Mouse (Mus musculus): ENCODE measurements at regions not wholly inside any gene's neighbourhood (a gene's known extent, or its start where the extent isn't known, plus 50 kb on each side); places are given as distances from the start of the nearest gene placed in this dataset.
A peak's percentile ranks its signal among the peaks of the same experiment; 100 is the strongest.

GRCm38 (mm10) chr10:66901873-66902272, 194.1 kb upstream of the Jmjd1c start:
- TF ChIP-seq POLR2A (IDR thresholded peaks at IDR 0.05; ENCODE audit: low read depth, low read length) (no peak), CTCF (IDR thresholded peaks at IDR 0.05; ENCODE audit: extremely low read depth, insufficient read depth, insufficient read length, insufficient replicate concordance) (no peak)
- peaks cover 2% of the 10 kb centered on the region; the same call in 1 of the 2 replicates for H3K4me1 ChIP-seq (ENCODE audit: control insufficient read depth, insufficient read depth, insufficient read length)
- WGBS: 38% methylated on average over 9 of the region's 9 CpGs

GRCm38 (mm10) chr10:66904552-66905367, 191.2 kb upstream of the Jmjd1c start:
- TF ChIP-seq CTCF (IDR thresholded peaks at IDR 0.05; ENCODE audit: extremely low read depth, insufficient read depth, insufficient read length, insufficient replicate concordance) (no peak), POLR2A (IDR thresholded peaks at IDR 0.05; ENCODE audit: low read depth, low read length) (no peak)
- H3K27ac ChIP-seq (ENCODE audit: insufficient read depth, low read length): no peak overlapping the region
- 58% methylated on average over 10 of the region's 10 CpGs for WGBS
- no peaks in the 10 kb centered on the region for H3K27me3 ChIP-seq (ENCODE audit: control insufficient read depth, insufficient read depth, low read length)
- no peaks in the 10 kb centered on the region for H3K36me3 ChIP-seq (ENCODE audit: control insufficient read depth, insufficient read depth, low read length)
- peaks cover 2% of the 10 kb centered on the region; the same call in 1 of the 2 replicates for H3K4me1 ChIP-seq (ENCODE audit: control insufficient read depth, insufficient read depth, insufficient read length)
- DNase-seq (ENCODE audit: low read depth in 1 of 2, low spot score in 2 of 2): no peak
- no peak overlapping the region for H3K4me3 ChIP-seq (ENCODE audit: extremely low read depth, insufficient read depth, insufficient read length)

More at GRCm38 (mm10) chr10:66901873-66902272, 194.1 kb upstream of the Jmjd1c start:
- Histone ChIP-seq H3K36me3 (ENCODE audit: control insufficient read depth, insufficient read depth, low read length) (no peaks in the 10 kb centered on the region), H3K27me3 (ENCODE audit: control insufficient read depth, insufficient read depth, low read length) (no peaks in the 10 kb centered on the region), H3K27ac (ENCODE audit: insufficient read depth, low read length) (no peak overlapping the region), H3K4me3 (ENCODE audit: extremely low read depth, insufficient read depth, insufficient read length) (no peak overlapping the region)
- DNase-seq (ENCODE audit: low read depth in 1 of 2, low spot score in 2 of 2): no peak

GRCm38 (mm10) chr10:66907842-66908241, 188.1 kb upstream of the Jmjd1c start:
- TF ChIP-seq CTCF (IDR thresholded peaks at IDR 0.05; ENCODE audit: extremely low read depth, insufficient read depth, insufficient read length, insufficient replicate concordance) (no peak), POLR2A (IDR thresholded peaks at IDR 0.05; ENCODE audit: low read depth, low read length) (no peak)
- no peak for DNase-seq (ENCODE audit: low read depth in 1 of 2, low spot score in 2 of 2)
- 79% methylated on average over 4 of the region's 4 CpGs for WGBS
- peaks cover 7% of the 10 kb centered on the region; the same call in 1 of the 2 replicates for H3K4me1 ChIP-seq (ENCODE audit: control insufficient read depth, insufficient read depth, insufficient read length)
- no peak overlapping the region for H3K4me3 ChIP-seq (ENCODE audit: extremely low read depth, insufficient read depth, insufficient read length)
- no peaks in the 10 kb centered on the region for H3K36me3 ChIP-seq (ENCODE audit: control insufficient read depth, insufficient read depth, low read length)
- no peaks in the 10 kb centered on the region for H3K27me3 ChIP-seq (ENCODE audit: control insufficient read depth, insufficient read depth, low read length)
- no peak overlapping the region for H3K27ac ChIP-seq (ENCODE audit: insufficient read depth, low read length)

- Histone ChIP-seq H3K27ac (ENCODE audit: insufficient read depth, low read length) (no peak overlapping the region), H3K27me3 (ENCODE audit: control insufficient read depth, insufficient read depth, low read length) (no peaks in the 10 kb centered on the region), H3K36me3 (ENCODE audit: control insufficient read depth, insufficient read depth, low read length) (no peaks in the 10 kb centered on the region), H3K4me3 (ENCODE audit: extremely low read depth, insufficient read depth, insufficient read length) (no peak overlapping the region), H3K4me1 (ENCODE audit: control insufficient read depth, insufficient read depth, insufficient read length) (peaks cover 7% of the 10 kb centered on the region; the same call in 1 of the 2 replicates)
- TF ChIP-seq POLR2A (IDR thresholded peaks at IDR 0.05; ENCODE audit: low read depth, low read length) (no peak), CTCF (IDR thresholded peaks at IDR 0.05; ENCODE audit: extremely low read depth, insufficient read depth, insufficient read length, insufficient replicate concordance) (peak; percentile 72; the same call in 1 of the 2 replicates)
- DNase-seq (ENCODE audit: low read depth in 1 of 2, low spot score in 2 of 2): peak; percentile 44 to 58
- WGBS: 22% methylated on average over 12 of the region's 12 CpGs
Observed at GRCm38 (mm10) chr10:66909204-66909889, 186.6 kb upstream of the Jmjd1c start.

- no peak for DNase-seq (ENCODE audit: low read depth in 1 of 2, low spot score in 2 of 2)
- H3K36me3 ChIP-seq (ENCODE audit: control insufficient read depth, insufficient read depth, low read length): no peaks in the 10 kb centered on the region
- no peak overlapping the region for H3K27ac ChIP-seq (ENCODE audit: insufficient read depth, low read length)
- H3K4me1 ChIP-seq (ENCODE audit: control insufficient read depth, insufficient read depth, insufficient read length): peaks cover 7% of the 10 kb centered on the region; the same call in 1 of the 2 replicates
- no peaks in the 10 kb centered on the region for H3K27me3 ChIP-seq (ENCODE audit: control insufficient read depth, insufficient read depth, low read length)
- TF ChIP-seq POLR2A (IDR thresholded peaks at IDR 0.05; ENCODE audit: low read depth, low read length) (no peak), CTCF (IDR thresholded peaks at IDR 0.05; ENCODE audit: extremely low read depth, insufficient read depth, insufficient read length, insufficient replicate concordance) (no peak)
- 81% methylated on average over 17 of the region's 17 CpGs for WGBS
- H3K4me3 ChIP-seq (ENCODE audit: extremely low read depth, insufficient read depth, insufficient read length): no peak overlapping the region
Observed at GRCm38 (mm10) chr10:66909905-66910681, 185.8 kb upstream of the Jmjd1c start.

- peaks cover 7% of the 10 kb centered on the region; the same call in 1 of the 2 replicates for H3K4me1 ChIP-seq (ENCODE audit: control insufficient read depth, insufficient read depth, insufficient read length)
- H3K27ac ChIP-seq (ENCODE audit: insufficient read depth, low read length): peak overlapping the region; percentile 44; the same call in 1 of the 2 replicates
- no peak for DNase-seq (ENCODE audit: low read depth in 1 of 2, low spot score in 2 of 2)
- H3K27me3 ChIP-seq (ENCODE audit: control insufficient read depth, insufficient read depth, low read length): no peaks in the 10 kb centered on the region
- no peak for TF ChIP-seq CTCF (IDR thresholded peaks at IDR 0.05; ENCODE audit: extremely low read depth, insufficient read depth, insufficient read length, insufficient replicate concordance)
- no peak for TF ChIP-seq POLR2A (IDR thresholded peaks at IDR 0.05; ENCODE audit: low read depth, low read length)
- H3K36me3 ChIP-seq (ENCODE audit: control insufficient read depth, insufficient read depth, low read length): no peaks in the 10 kb centered on the region
- 39% methylated on average over 10 of the region's 10 CpGs for WGBS
- no peak overlapping the region for H3K4me3 ChIP-seq (ENCODE audit: extremely low read depth, insufficient read depth, insufficient read length)
Observed at GRCm38 (mm10) chr10:66911261-66911911, 184.5 kb upstream of the Jmjd1c start.
